Mouse (Mus musculus) kidney, adult 2 months (tissue): ENCODE data around the gene Tmem106a. TPM values are rescaled to one million over a fixed set of nuclear protein-coding genes. Genes with fewer than 3 reads are reported as not detected.
A peak's percentile ranks its signal among the peaks of the same experiment; 100 is the strongest.
"Not testable (repeated sequence)": the region's sequence is repeated elsewhere in the genome, so short reads cannot be mapped to it uniquely, and the experiment has no call there.

Source experiments
- DNase-seq: peaks from one replicate; pipeline ENCODE4 v3.0.0; 2021
- H3K27ac ChIP-seq: fragments of 200-500 bp; 2 replicates; pipeline ENCODE4 v1.5.1; 2012; ENCODE audit warnings: low read depth, low read length, control low read depth, inconsistent platforms; ENCODE audit not compliant: insufficient read depth
- H3K27me3 ChIP-seq: fragments of 200-500 bp; replicated peaks from 2 replicates; pipeline ENCODE4 v1.6.1; 2012; ENCODE audit warnings: mild to moderate bottlenecking, moderate library complexity, low read length, inconsistent platforms; ENCODE audit not compliant: control insufficient read depth, insufficient read depth
- H3K36me3 ChIP-seq: fragments of 200-500 bp; 2 replicates; pipeline ENCODE4 v1.6.1; 2012; ENCODE audit warnings: mild to moderate bottlenecking, moderate library complexity, low read length, inconsistent platforms; ENCODE audit not compliant: control insufficient read depth, insufficient read depth
- H3K4me1 ChIP-seq: fragments of 200-500 bp; 2 replicates; pipeline ENCODE4 v1.6.1; 2011; ENCODE audit warnings: low read length; ENCODE audit not compliant: control insufficient read depth, insufficient read depth
- H3K4me3 ChIP-seq: fragments of 200-500 bp; 2 replicates; pipeline ENCODE4 v1.5.1; 2011; ENCODE audit warnings: mild to moderate bottlenecking, low read depth, low read length, control low read depth; ENCODE audit not compliant: insufficient read depth
- CTCF ChIP-seq: fragments of 200-500 bp; conservative IDR thresholded peaks from 2 replicates; pipeline ENCODE4 v1.5.1; 2011; ENCODE audit warnings: low read depth, mild to moderate bottlenecking, control low read depth, low read length, moderate library complexity, mixed read lengths; ENCODE audit not compliant: insufficient read depth, insufficient read length
- POLR2A ChIP-seq: fragments of 200-500 bp; IDR thresholded peaks from one replicate; pipeline ENCODE4 v1.6.1; 2011; ENCODE audit warnings: low read depth, low read length, control low read depth
- whole genome bisulfite sequencing: fragments of 180-500 bp; shearing (Covaris S2); methylation state at CpG from one replicate; pipeline ENCODE4 v1.1.7; 2018; 5-methylcytosine and 5-hydroxymethylcytosine counted together
- polyA plus RNA-seq: library from polyadenylated mRNA; depleted of rRNA; stranded (reverse); fragments of >200 nt; gene quantifications from 2 replicates; pipeline ENCODE4 v1.2.3, GENCODE M21; 2012

Tmem106a gene
- polyA plus RNA-seq, 1 experiment, result 392 TPM

DNA sequence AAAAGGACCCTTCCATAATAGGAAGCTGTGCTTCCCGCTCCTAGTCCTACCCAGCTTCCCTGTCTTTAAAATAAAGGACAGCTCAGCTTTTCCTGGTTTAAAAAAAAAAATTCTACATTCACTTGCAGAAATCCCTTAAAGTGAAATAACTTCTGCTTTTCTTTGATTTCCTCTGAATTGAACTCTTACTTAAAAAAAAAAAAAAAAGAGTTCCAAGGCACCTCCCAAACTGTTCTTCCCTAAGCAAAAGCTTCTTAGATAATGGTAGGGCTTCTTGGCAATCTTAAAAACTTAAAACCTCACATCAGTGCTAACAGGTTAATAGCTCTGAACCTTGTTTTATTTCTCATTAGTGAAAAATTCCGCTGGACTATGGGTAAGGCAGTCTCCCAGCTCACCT lies 1.2 kb downstream of the Tmem106a start:
- Histone ChIP-seq H3K27me3 (no peaks in the 10 kb centered on the region), H3K36me3 (no peaks in the 10 kb centered on the region; the same call in 1 of the 2 replicates)
- WGBS, result 67% methylated on average over 2 of the region's 2 CpGs

DNA sequence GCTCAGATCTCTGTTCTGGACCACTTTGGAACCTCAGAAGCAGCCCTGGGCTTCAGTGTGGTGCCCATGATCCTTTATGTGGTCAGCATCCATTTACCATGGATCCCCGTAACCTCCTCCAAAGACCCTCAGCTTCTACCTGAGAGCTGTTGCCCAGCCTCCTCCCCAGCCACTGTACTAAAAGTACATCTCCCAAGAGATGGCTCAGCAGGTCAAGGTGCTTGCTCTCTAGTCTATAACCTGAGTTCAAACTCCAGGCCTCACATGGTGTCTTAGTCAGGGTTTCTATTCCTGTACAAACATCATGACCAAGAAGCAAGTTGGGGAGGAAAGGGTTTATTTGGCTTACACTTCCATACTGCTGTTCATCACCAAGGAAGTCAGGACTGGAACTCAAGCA lies 3.0 kb downstream of the Tmem106a start:
- not testable (repeated sequence) for H3K4me3 ChIP-seq, H3K36me3 ChIP-seq, H3K27me3 ChIP-seq
- WGBS, result 83% methylated on average over 1 of the region's 1 CpGs
- peak; percentile 84 for DNase-seq
- Histone ChIP-seq H3K4me1 (peaks cover 24% of the 10 kb centered on the region), H3K27ac (peak overlapping the region; percentile 68)

More for the DNA sequence above, 1.2 kb downstream of the Tmem106a start:
- peak overlapping the region; percentile 55 for H3K4me3 ChIP-seq
- TF ChIP-seq CTCF (no peak), POLR2A (no peak)
- peak overlapping the region; percentile 78 for H3K27ac ChIP-seq
- H3K4me1 ChIP-seq, result peaks cover 17% of the 10 kb centered on the region; the same call in 1 of the 2 replicates
- DNase-seq, result no peak

DNA sequence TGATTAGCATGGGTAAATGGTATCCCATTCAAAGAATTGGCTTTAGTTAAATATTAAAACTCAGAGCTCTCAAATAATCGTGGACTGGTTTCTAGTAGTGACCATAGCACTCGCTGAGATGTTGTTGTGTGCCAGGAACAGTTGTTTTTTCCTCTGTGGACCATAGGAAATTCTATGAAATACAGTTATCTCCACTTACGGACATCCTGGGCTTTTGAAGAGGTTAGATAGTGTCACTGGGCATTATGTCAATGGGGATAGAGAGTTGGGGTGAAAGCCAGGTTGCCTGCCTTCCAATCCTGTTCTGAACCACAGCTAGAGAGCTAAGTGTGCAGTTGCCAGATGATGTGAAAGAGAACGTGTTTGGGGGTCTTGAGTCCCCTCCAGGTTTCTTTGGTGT lies 3.8 kb downstream of the Tmem106a start:
- Histone ChIP-seq H3K27ac (peak overlapping the region; percentile 34; the same call in 1 of the 2 replicates), H3K36me3 (peaks cover 4% of the 10 kb centered on the region; the same call in 1 of the 2 replicates), H3K4me1 (peaks cover 20% of the 10 kb centered on the region), H3K27me3 (no peaks in the 10 kb centered on the region), H3K4me3 (no peak overlapping the region)
- TF ChIP-seq CTCF, result no peak
- no peak for TF ChIP-seq POLR2A
- 60% methylated on average over 4 of the region's 4 CpGs for WGBS
- no peak for DNase-seq

DNA sequence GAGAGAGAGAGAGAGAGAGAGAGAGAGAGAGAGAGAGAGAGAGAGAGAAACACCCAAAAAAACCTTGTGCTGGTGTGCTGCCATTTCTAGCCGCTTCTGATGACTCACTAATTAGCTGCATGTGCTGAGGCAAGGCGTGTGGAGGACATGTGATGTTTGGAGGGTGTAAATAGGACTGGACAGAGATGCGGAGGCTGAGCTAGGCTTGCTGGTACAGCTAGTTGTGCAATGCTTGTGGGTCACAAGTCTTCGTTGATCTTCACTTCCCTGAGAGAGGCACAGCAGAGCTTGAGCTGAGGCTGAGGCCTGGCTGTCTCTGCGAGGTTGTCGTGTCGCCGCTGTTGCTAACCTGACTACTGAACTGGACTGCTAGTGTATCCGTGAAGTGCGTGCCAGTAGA lies 5.6 kb downstream of the Tmem106a start:
- TF ChIP-seq CTCF, result no peak
- no peak for TF ChIP-seq POLR2A
- WGBS, result 77% methylated on average over 10 of the region's 10 CpGs
- Histone ChIP-seq H3K36me3 (peaks cover 7% of the 10 kb centered on the region; the same call in 1 of the 2 replicates), H3K27me3 (no peaks in the 10 kb centered on the region), H3K27ac (peak overlapping the region; percentile 84), H3K4me3 (no peak overlapping the region), H3K4me1 (peaks cover 13% of the 10 kb centered on the region)
- DNase-seq, result peak; percentile 44

DNA sequence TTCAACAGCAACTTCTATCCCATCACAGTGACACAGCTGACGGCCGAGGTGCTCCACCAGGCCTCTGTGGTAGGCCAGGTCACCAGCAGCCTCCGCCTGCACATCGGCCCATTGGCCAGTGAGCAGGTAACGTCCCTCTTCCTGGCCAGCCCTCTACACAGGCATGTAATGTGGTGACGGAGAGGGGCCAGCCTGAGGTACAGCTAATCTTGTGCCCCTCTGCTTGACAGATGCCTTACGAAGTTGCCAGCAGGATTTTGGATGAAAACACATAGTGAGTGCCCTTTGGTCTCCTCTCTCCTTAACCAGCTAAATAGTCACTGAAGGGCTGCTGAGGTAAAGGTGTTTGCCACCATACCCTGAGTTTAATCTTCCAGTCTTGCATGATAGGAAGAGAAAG lies 6.8 kb downstream of the Tmem106a start:
- Histone ChIP-seq H3K27me3 (no peaks in the 10 kb centered on the region), H3K36me3 (peaks cover 7% of the 10 kb centered on the region; the same call in 1 of the 2 replicates), H3K27ac (peak overlapping the region; percentile 70), H3K4me3 (no peak overlapping the region), H3K4me1 (peaks cover 20% of the 10 kb centered on the region)
- WGBS, result 72% methylated on average over 7 of the region's 7 CpGs
- DNase-seq, result peak; percentile 59
- no peak for TF ChIP-seq POLR2A
- no peak for TF ChIP-seq CTCF

DNA sequence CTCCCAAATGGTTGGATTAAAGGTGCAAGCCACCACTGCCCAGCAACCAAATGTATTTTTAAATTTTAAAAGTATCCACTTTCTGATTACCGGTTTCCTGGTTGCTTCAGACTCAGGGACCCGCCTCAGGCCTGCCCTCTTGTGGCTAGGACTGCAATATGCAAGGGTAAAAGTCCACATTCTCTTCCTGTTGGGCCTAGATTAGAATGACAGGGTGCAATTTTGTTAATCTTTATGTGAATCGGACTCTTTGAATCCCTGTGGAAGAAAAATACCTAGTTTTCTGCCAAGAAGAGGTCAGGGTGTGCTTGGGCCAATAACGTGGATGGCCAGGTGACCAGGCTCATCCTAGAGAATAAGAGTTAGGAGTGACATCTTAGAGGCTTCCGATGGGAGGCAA lies 7.4 kb downstream of the Tmem106a start:
- Histone ChIP-seq H3K4me1 (peaks cover 22% of the 10 kb centered on the region), H3K4me3 (no peak overlapping the region), H3K27ac (peak overlapping the region; percentile 70), H3K27me3 (no peaks in the 10 kb centered on the region), H3K36me3 (peaks cover 7% of the 10 kb centered on the region; the same call in 1 of the 2 replicates)
- 16% methylated on average over 5 of the region's 5 CpGs for WGBS
- TF ChIP-seq CTCF, result peak; percentile 81
- no peak for TF ChIP-seq POLR2A
- peak; percentile 93 for DNase-seq

DNA sequence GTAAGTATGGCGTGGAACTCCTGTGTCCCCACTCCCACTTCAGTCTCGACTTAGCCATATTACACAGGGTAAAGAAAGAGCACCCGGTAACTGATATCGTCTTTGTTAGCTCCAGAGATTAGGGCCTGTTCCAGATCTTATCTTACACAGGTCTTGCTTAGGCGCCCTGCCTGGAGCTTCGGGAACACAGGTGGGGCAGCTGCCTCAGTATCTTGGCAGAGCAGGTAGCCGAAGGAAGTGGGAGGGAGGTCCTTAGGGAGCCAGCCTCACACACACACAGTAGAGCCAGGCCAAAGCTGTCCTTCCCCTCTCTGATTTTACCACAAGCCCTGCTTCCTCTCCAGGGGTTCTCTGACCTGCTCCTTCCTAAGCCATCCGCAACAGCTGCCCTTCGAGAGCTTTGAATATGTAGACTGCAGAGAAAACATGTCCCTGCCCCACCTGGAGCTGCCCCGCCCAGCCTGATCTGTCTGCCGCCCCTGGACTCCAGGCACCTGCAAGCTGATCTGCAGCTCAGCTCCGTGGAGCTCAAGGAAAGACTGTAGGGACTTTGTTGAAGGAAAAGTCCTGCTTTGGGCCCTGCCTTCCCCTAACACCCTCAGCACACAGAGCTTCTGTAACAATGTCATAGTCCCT lies 8.1 kb downstream of the Tmem106a start:
- H3K36me3 ChIP-seq, result peaks cover 7% of the 10 kb centered on the region; the same call in 1 of the 2 replicates
- H3K4me1 ChIP-seq, result peaks cover 22% of the 10 kb centered on the region
- H3K27ac ChIP-seq, result peak overlapping the region; percentile 59
- WGBS, result 65% methylated on average over 12 of the region's 12 CpGs
- no peak overlapping the region for H3K4me3 ChIP-seq
- DNase-seq, result no peak
- H3K27me3 ChIP-seq, result no peaks in the 10 kb centered on the region
- TF ChIP-seq CTCF (no peak), POLR2A (no peak)
